Mouse (Mus musculus) frontal cortex, postnatal 10 days (tissue): ENCODE results near the gene Dnajc7.

ENCODE experiments used
- DNase-seq, 2 experiments: peaks; one replicate each; pipeline ENCODE4 v3.0.0; 2022; ENCODE audit warnings: low spot score in 2 of 2, mixed read lengths in 1 of 2

Dnajc7 gene

DNA sequence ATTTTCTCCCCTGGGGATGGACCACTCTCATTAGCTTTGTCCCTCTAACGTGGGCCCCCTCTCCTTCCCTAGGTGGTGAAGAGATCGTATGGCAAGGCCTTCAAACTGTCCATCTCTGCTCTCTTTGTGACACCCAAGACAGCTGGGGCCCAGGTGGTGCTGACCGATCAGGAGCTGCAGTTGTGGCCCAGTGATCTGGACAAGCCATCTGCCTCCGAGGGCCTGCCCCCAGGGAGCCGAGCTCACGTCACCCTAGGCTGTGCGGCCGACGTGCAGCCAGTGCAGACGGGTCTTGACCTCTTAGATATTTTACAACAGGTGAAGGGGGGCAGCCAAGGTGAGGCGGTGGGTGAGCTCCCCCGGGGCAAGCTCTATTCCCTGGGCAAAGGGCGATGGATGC, 39.7 kb downstream of the Dnajc7 start:
- no peak for DNase-seq

DNA sequence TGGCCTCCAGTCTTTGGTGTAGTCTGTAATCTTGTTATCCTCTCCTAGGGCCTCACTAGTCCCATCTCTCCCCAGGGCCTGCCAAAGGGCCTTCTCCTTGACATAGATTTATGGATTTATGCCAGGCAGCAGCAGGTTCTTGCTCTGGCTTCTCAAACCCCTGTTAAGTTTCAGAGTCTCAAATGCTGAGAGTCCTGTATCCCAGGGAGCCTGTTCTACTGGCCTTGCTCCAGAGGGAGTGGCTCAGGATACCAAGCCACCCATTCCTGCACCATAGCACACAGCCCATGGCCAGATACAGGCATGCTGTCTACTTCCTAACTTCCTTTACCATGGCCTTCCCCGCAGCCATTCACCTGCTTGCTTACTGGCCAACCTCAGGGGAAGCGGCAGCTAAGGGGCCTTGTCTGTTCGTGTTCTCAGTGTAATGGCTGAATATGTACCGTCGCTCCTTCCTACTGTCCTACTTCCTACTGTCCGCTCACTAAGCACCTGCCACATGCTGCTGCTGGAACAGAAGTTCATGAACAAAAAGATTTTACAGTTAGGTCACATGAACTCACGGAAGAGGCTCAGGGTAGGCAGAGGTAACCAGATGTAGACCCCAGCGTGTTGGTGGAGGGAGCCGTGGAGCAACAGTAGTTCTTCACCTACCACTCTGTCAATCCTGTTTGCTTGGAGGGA, 40.7 kb downstream of the Dnajc7 start:
- no peak for DNase-seq

- DNase-seq, result no peak
Measured at GRCm38 (mm10) chr11:100577852-100578599, 41.9 kb downstream of the Dnajc7 start.

GRCm38 (mm10) chr11:100576256-100576655, 43.7 kb downstream of the Dnajc7 start:
- no peak for DNase-seq

GRCm38 (mm10) chr11:100575484-100575855, 44.5 kb downstream of the Dnajc7 start:
- DNase-seq, result peak; percentile 28 to 56

GRCm38 (mm10) chr11:100574708-100575483, 45.1 kb downstream of the Dnajc7 start, which contains the start of gene Cnp:
Gene Cnp (plus strand): TSS chr11:100574904.
- peak; percentile 52 to 62 for DNase-seq

DNA sequence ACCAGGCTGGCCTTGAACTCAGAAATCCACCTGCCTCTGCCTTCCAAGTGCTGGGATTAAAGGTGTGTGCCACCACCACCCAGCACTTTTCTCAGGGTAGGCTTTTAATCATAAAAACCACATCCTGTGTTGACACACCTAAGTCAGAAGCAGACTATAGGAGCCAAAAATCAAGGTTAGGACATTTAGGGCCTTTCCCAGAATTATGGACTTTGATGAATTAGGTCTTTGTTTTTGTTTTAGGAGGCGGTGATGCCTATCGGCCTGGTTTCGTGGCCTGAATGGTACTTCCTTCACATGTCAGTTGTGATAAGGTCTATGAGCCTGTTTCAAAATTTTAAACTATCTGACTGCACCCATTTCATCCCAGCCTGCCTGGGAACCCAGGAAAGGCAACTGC, 45.8 kb downstream of the Dnajc7 start:
- no peak for DNase-seq

GRCm38 (mm10) chr11:100571202-100571567, 48.8 kb downstream of the Dnajc7 start:
- peak in 1 of 2 experiments; percentile 39 for DNase-seq

- peak in 1 of 2 experiments; percentile 80 for DNase-seq
Measured at GRCm38 (mm10) chr11:100570430-100571201, 49.4 kb downstream of the Dnajc7 start.

GRCm38 (mm10) chr11:100569789-100570188, 50.2 kb downstream of the Dnajc7 start:
- DNase-seq, result no peak

DNA sequence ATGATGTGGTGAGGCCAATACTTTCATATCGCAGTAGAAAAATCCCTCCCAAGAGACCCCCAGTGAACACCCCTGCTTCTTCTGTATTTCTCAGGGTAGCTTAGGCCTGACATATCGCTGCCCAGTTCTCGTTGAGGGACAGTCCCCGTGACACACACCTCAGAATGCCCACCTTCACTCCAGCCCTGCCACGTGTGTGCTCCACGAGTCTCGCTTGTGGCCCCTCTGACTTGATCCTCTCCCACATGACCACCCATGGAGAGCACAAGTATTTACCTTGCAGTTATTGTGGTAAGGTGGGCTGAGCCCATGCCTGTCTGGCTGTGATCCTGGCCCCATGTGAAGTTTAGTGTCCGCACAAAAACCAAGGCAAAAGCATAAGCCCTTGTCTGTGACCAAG, 51.3 kb downstream of the Dnajc7 start:
- no peak for DNase-seq

- DNase-seq, result no peak
Measured at GRCm38 (mm10) chr11:100567815-100568245, 52.1 kb downstream of the Dnajc7 start.

- DNase-seq, result no peak
Measured at GRCm38 (mm10) chr11:100567229-100567628, 52.7 kb downstream of the Dnajc7 start.

GRCm38 (mm10) chr11:100564703-100565102, 55.3 kb downstream of the Dnajc7 start:
- DNase-seq, result no peak

DNA sequence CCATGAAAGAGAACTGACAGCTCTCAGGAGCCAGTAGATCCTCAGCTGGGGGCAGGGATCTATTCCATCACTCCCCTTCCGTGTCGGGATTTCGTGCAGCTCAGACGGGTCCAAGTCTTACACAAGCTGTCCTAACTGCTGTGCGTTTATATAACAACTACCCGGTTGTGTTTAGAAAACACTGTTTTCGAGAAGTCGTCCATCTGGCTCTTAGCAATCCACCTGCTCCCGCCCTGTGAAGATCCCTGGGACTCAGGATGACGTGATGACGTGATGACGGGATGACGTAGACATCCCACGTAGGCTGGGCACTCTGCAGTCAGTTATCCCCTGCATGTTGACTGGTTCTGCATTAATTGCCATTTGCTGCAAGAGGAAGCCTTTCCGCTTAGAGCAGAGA, 55.7 kb downstream of the Dnajc7 start:
- peak; percentile 43 to 59 for DNase-seq

GRCm38 (mm10) chr11:100561748-100562147, 58.2 kb downstream of the Dnajc7 start:
- no peak for DNase-seq

DNA sequence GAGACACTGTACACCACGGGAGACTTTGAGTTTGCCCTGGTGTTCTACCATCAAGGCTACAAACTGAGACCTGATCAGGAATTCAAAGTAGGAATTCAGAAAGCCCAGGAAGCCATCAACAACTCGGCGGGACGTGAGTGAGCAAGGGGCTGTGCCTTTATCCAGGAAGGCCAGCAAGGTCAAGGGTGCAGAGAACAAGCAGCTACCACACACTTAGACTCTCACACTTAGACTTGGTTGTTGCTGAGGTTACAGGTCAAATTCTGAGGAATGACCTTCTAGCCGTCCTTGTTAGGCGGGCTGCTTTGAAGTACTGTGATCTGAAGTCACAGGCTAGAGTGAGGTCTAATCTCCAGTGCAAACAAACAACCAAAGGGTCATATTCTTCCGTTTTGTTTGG, 60.5 kb downstream of the Dnajc7 start:
- no peak for DNase-seq

DNA sequence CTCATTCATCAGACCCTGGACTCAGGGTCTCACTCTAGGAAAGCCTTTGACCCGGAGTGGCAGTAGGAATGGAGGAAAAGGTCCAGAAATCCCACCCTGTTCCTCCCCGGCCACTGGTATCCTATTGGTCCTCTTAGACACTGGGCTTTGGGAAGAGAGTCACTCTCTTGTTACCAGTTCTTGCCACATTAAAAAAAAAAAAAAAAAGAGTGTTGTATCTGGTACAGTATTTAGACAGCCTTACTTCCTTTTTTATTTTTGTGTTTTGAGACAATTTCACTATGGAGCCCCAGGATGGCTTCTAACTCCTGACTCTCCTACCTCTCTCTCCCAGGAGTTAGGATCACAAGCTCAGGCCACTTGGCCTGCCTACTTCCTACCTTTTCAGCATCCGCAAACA, 62.4 kb downstream of the Dnajc7 start:
- no peak for DNase-seq

GRCm38 (mm10) chr11:100555583-100555982, 64.4 kb downstream of the Dnajc7 start:
- DNase-seq, result peak; percentile 58 to 61

- no peak for DNase-seq
Measured at GRCm38 (mm10) chr11:100552842-100553241, 67.1 kb downstream of the Dnajc7 start.

- no peak for DNase-seq
Measured at GRCm38 (mm10) chr11:100550101-100550500, 69.9 kb downstream of the Dnajc7 start.

GRCm38 (mm10) chr11:100549466-100549865, 70.5 kb downstream of the Dnajc7 start:
- no peak for DNase-seq
